Mouse (Mus musculus): ENCODE data around the gene Fhl2. TPM values are rescaled to one million over a fixed set of nuclear protein-coding genes. Genes with fewer than 3 reads are reported as not detected.

The Fhl2 gene
- total RNA-seq, 2 experiments from 2014 or later, result 0.88 TPM; not detected in 1

GRCm38 (mm10) chr1:43196059-43196458, 725 bp downstream of the Fhl2 start:
- ATAC-seq (replicated peaks; ENCODE audit: poor library complexity, severe bottlenecking), result no peak

- no peak for ATAC-seq (replicated peaks; ENCODE audit: poor library complexity, severe bottlenecking)
Observed at GRCm38 (mm10) chr1:43193423-43193822, 3.4 kb downstream of the Fhl2 start.

- ATAC-seq (replicated peaks; ENCODE audit: poor library complexity, severe bottlenecking), result no peak
Observed at GRCm38 (mm10) chr1:43192471-43192870, 4.3 kb downstream of the Fhl2 start.

GRCm38 (mm10) chr1:43191078-43191477, 5.7 kb downstream of the Fhl2 start:
- no peak for ATAC-seq (replicated peaks; ENCODE audit: poor library complexity, severe bottlenecking)

- ATAC-seq (replicated peaks; ENCODE audit: poor library complexity, severe bottlenecking), result peak; percentile 58
Observed at GRCm38 (mm10) chr1:43188893-43189292, 7.9 kb downstream of the Fhl2 start.

- no peak for ATAC-seq (replicated peaks; ENCODE audit: poor library complexity, severe bottlenecking)
Observed at GRCm38 (mm10) chr1:43186334-43186733, 10.4 kb downstream of the Fhl2 start.

- no peak for ATAC-seq (replicated peaks; ENCODE audit: poor library complexity, severe bottlenecking)
Observed at GRCm38 (mm10) chr1:43180912-43181311, 15.9 kb downstream of the Fhl2 start.

GRCm38 (mm10) chr1:43178780-43179179, 18.0 kb downstream of the Fhl2 start:
- no peak for ATAC-seq (replicated peaks; ENCODE audit: poor library complexity, severe bottlenecking)

DNA sequence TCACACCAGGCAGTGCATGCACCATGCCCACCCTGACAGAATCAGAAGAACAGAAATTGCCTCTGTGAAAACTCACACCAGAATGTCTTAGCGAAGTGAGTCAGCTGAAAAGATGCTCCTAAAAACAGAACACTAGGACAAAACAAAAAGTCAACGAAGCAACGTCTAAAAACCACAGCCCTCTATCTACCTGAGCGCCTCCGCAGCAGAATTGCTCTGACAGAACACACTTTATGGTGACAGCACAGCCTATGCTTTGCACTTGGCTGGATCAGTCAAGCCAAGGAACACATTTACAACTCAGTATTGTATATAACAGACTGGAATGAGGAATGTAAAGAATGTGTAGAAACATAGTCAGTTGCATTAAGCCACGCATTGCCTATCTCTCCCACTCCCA, 18.4 kb downstream of the Fhl2 start:
- ATAC-seq (replicated peaks; ENCODE audit: poor library complexity, severe bottlenecking), result no peak

GRCm38 (mm10) chr1:43173283-43174226, 23.2 kb downstream of the Fhl2 start:
- no peak for ATAC-seq (replicated peaks; ENCODE audit: poor library complexity, severe bottlenecking)

GRCm38 (mm10) chr1:43171816-43172215, 25.0 kb downstream of the Fhl2 start:
- ATAC-seq (replicated peaks; ENCODE audit: poor library complexity, severe bottlenecking), result no peak

DNA sequence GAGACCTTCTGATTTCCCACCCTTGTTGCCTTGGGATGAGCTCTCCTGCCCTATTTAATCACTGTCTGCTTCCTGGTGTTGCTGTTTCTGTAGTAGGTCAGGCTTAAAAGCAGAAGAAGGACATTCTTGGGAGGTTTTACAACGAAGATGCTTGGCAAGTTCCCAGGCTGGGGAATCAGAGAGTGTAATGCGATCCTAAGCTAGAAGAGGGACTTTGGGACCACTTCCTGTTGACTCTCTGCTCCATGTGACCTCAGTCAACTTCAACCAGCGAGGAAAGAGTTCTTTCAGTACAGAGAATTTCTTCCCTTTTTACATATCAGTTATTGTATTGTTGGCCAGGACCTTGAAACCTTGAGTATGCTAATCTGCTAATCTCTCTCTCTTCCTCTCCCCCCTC, 25.7 kb downstream of the Fhl2 start:
- ATAC-seq (replicated peaks; ENCODE audit: poor library complexity, severe bottlenecking), result peak; percentile 54

DNA sequence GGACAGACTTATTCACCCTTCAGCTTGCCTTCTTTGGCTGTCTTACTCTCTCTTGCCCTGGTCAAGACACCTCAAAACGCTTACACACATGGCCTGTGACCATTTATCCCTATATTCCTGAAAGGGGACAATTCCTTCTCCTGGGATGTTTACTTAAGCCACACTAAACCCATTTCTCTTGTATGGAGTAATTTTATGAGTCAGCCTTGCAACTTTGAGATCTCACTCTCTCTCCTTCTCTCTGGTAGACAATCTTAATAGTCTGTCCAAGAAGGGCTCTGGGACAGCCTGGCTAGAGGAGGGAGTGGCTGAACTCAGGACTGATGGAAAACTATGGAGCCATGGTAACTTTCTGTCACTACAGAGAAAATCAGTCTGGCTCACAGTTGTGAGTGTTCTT, 27.1 kb downstream of the Fhl2 start:
- ATAC-seq (replicated peaks; ENCODE audit: poor library complexity, severe bottlenecking), result no peak

- ATAC-seq (replicated peaks; ENCODE audit: poor library complexity, severe bottlenecking), result no peak
Observed at GRCm38 (mm10) chr1:43169227-43169626, 27.6 kb downstream of the Fhl2 start.

GRCm38 (mm10) chr1:43168618-43169017, 28.2 kb downstream of the Fhl2 start:
- ATAC-seq (replicated peaks; ENCODE audit: poor library complexity, severe bottlenecking), result no peak

GRCm38 (mm10) chr1:43168026-43168425, 28.8 kb downstream of the Fhl2 start:
- no peak for ATAC-seq (replicated peaks; ENCODE audit: poor library complexity, severe bottlenecking)

DNA sequence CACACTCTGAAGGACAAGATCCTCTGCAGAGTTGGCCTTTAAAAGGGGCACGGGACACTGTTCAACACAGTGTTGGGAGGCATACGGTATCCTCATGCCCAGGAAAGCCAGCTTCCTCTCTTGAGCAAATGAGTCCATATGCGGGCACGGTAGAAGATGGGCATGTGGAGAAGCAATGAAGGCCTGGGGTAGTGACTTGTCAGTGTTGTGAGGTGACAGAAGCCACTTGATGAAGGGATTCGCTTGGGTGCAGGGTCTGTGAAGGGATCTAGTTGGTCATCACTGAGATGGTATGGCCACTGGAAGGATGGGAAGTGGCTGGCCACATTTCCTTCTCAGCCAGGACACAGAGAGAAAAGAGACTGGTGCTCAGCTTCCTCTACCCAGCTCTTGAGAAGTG, 32.2 kb downstream of the Fhl2 start:
- no peak for ATAC-seq (replicated peaks; ENCODE audit: poor library complexity, severe bottlenecking)

DNA sequence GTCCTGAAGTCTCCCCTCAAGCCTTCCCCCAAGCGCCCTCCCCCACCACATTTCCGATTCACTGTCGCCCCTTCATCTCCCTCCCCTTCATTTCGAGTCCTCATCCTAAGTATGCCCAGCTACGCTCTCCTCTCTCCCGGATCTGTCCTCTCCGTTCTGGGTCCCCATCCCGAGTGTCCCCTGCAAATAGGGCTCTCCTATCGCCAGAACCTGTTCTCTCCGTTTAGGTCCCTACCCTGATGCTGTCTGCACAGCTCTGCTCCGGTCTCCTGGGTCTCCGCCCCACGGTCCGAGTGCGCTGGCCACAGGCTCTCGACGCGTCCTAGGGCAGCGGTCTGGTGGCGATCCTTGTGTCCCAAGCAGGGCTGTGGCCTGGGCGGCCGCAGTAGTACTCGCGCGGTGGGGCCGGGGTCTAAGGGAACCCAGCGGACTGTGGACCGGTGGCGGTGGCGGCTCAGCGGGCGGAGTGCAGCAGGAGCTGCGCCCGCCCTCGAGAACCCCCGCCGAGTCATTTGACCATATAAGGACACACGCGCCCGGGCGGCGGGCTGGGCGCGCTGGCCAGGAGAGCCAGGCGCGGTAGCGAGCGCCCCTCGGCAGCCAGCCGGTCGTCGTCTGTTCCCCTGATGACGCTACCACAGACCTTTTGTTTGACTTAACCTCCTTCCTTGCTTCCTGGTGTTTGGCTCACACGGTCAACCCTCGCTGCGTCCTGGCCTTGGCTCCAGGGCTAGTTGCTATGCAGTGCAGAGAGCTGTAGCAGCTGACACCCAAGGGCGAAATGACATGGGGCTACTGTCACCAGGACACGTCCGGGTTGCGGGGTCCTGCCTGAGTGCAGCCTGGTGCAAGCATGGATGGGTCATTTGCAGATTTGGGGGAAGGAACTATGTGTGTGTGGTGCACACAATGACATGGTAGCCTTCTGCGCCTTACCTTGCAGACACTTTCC, 33.0 kb downstream of the Fhl2 start:
- ATAC-seq (replicated peaks; ENCODE audit: poor library complexity, severe bottlenecking), result peak; percentile 90

DNA sequence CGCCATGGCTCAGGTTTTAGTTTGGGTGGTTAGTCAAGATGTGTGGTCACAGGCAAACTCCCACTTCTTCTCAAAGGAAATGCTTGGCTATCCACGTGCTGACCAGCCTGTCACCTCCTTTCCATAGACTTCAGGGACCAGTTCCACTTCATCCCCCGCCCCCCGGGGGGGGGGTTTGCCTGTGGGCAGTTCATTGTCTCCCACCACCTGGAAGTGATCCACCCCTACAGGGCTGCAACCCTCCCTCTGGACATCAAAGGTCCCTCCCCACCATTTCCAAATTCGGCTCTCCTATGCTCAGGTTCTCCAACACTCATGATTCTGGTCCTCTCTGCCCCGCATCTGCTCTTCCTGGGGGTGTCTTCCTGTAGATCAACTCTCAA, 33.7 kb downstream of the Fhl2 start:
- peak; percentile 45 for ATAC-seq (replicated peaks; ENCODE audit: poor library complexity, severe bottlenecking)

DNA sequence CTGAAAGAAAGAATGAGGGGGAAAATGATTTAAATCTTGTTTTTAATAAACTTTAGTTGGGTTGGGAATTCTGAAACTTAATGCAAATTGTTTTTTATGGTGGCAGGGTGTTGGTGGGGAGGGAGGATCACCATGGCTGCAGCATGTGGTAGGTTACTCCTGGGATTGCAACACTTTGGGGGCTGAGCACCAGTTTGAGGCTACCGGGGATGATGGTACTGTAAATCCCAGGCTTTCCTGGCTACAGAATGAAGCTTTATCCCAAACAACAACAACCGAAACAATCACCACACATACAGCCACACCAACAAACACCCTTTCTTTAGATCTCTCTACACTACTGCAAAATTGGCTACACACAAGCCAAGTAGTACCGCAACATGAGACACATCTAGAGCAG, 34.4 kb downstream of the Fhl2 start:
- ATAC-seq (replicated peaks; ENCODE audit: poor library complexity, severe bottlenecking), result no peak

DNA sequence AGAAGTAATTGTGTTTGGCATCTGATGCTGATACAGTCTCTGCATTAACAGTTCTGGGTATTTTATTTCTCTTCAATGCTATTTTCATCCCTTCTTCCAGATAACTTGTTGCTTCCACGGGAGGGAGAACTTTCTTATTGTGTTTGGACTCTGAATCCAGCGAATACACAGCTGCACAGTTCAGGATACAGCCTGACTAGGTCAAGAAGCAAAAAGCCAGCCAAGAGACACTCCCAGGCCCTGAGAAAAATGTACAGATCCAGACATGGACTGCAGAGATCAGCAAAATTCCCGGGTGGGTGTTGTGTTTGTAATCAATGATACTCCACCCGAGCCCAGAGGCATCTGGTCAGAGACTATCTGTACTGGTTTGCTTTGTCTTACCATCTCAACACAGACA, 37.4 kb downstream of the Fhl2 start:
- ATAC-seq (replicated peaks; ENCODE audit: poor library complexity, severe bottlenecking), result no peak

Data from granulocyte monocyte progenitor cell, adult 5-6 weeks (primary cell).